Mouse (Mus musculus) thymus, postnatal 36 days (tissue): Measurements from ENCODE around the gene Pde11a.
"Not testable (repeated sequence)": the region's sequence is repeated elsewhere in the genome, so short reads cannot be mapped to it uniquely, and the experiment has no call there.

Source experiments
- DNase-seq, 2 experiments: peaks; one replicate each; pipeline ENCODE4 v3.0.0; 2022; ENCODE audit warnings: mixed read lengths in 2 of 2

Gene Pde11a

GRCm38 (mm10) chr2:75985124-75985523, 353.4 kb downstream of the Pde11a start:
- peak; percentile 33 to 43 for DNase-seq

GRCm38 (mm10) chr2:75983847-75984246, 354.7 kb downstream of the Pde11a start:
- DNase-seq, result no peak

- DNase-seq, result no peak
Observed at GRCm38 (mm10) chr2:75983091-75983490, 355.5 kb downstream of the Pde11a start.

- no peak for DNase-seq
Observed at GRCm38 (mm10) chr2:75982626-75983025, 355.9 kb downstream of the Pde11a start.

- peak; percentile 70 to 71 for DNase-seq
Observed at GRCm38 (mm10) chr2:75981440-75982081, 357.0 kb downstream of the Pde11a start, which contains the start of gene Ttc30a1. TSS of gene Ttc30a1 (minus strand) at chr2:75981967.

GRCm38 (mm10) chr2:75980933-75981439, 357.6 kb downstream of the Pde11a start:
- DNase-seq, result not testable (repeated sequence)

- peak in 1 of 2 experiments; percentile 21 for DNase-seq
Observed at GRCm38 (mm10) chr2:75977752-75978368, 360.7 kb downstream of the Pde11a start, which contains the start of gene Ttc30a2. TSS of gene Ttc30a2 (minus strand) at chr2:75978170.

- DNase-seq, result not testable (repeated sequence)
Observed at GRCm38 (mm10) chr2:75976070-75976469, 362.5 kb downstream of the Pde11a start.

- no peak for DNase-seq
Observed at GRCm38 (mm10) chr2:75974131-75974530, 364.4 kb downstream of the Pde11a start.

- peak; percentile 37 to 40 for DNase-seq
Observed at GRCm38 (mm10) chr2:75964972-75965371, 373.6 kb downstream of the Pde11a start.

- peak; percentile 21 to 27 for DNase-seq
Observed at GRCm38 (mm10) chr2:75964512-75964911, 374.1 kb downstream of the Pde11a start.

- DNase-seq, result no peak
Observed at GRCm38 (mm10) chr2:75964051-75964450, 374.5 kb downstream of the Pde11a start.

- DNase-seq, result no peak
Observed at GRCm38 (mm10) chr2:75963211-75963840, 375.2 kb downstream of the Pde11a start.

- no peak for DNase-seq
Observed at GRCm38 (mm10) chr2:75960366-75961330, 377.9 kb downstream of the Pde11a start.

- DNase-seq, result no peak
Observed at GRCm38 (mm10) chr2:75959850-75960365, 378.7 kb downstream of the Pde11a start.

GRCm38 (mm10) chr2:75959183-75959849, 379.3 kb downstream of the Pde11a start:
- no peak for DNase-seq

- DNase-seq, result no peak
Observed at GRCm38 (mm10) chr2:75955709-75956108, 382.9 kb downstream of the Pde11a start.

- no peak for DNase-seq
Observed at GRCm38 (mm10) chr2:75953320-75953719, 385.3 kb downstream of the Pde11a start.

GRCm38 (mm10) chr2:75950685-75951084, 387.9 kb downstream of the Pde11a start:
- no peak for DNase-seq
